Mouse (Mus musculus): ENCODE measurements around the gene Zc3h4.

- TF ChIP-seq POLR2A (IDR thresholded peaks at IDR 0.05; ENCODE audit: insufficient read length, low read depth): no peak
- no peak for TF ChIP-seq CEBPB (IDR thresholded peaks at IDR 0.05; ENCODE audit: insufficient read depth, poor library complexity, severe bottlenecking)
These were observed 25.0 kb downstream of the Zc3h4 start for GRCm38 (mm10) chr7:16425721-16426120.
